ENCODE assay signal across 8 mouse cellular contexts in genomic region chr13:55022715-55023114, GRCm38 (mm10). TPM values are rescaled to one million over a fixed set of nuclear protein-coding genes. Genes with fewer than 3 reads are reported as not detected.
A peak's percentile ranks its signal among the peaks of the same experiment; 100 is the strongest.
DNase-seq lines count a peak whose midpoint lies in the region; ATAC-seq and TF ChIP-seq lines count a peak whose summit lies in the region.
"Had no signal": no experiment of that assay in that cellular context is flagged by ENCODE, and none has a peak within 500 bp of the region (broad histone marks: within the 10 kb centered on the region; RNA-seq: fewer than 3 reads in every experiment).

No protein-coding gene starts in this region.

- 55% methylated on average over 9 of the region's 9 CpGs for WGBS in lung, embryonic 16.5 days
- WGBS in bone marrow, adult 2 months: 6% methylated on average over 9 of the region's 9 CpGs
- 31% methylated on average over 9 of the region's 9 CpGs for WGBS in large intestine, adult 2 months

- H3K27ac ChIP-seq in lung, embryonic 16.5 days (ENCODE audit: low read length): no peak overlapping the region
- H3K27ac ChIP-seq in bone marrow, adult 2 months (ENCODE audit: control insufficient read depth, insufficient read depth, low read depth, low read length, poor library complexity): peak overlapping the region; percentile 68
- H3K27ac ChIP-seq: liver, embryonic 14.5 days had no signal

- H3K9ac ChIP-seq in lung, embryonic 16.5 days (ENCODE audit: low read length): no peak overlapping the region
- H3K9ac ChIP-seq: liver, embryonic 14.5 days had no signal

- peaks cover under 1% of the 10 kb centered on the region; the same call in 1 of the 2 replicates for H3K36me3 ChIP-seq in lung, embryonic 16.5 days (ENCODE audit: control insufficient read depth, insufficient read depth, low read length)
- peaks cover 2% of the 10 kb centered on the region; the same call in 1 of the 2 replicates for H3K36me3 ChIP-seq in splenic B cell, adult 2 months (ENCODE audit: control insufficient read depth, insufficient read depth, low read length, poor library complexity, severe bottlenecking)

- no peak for ATAC-seq in lung, embryonic 16.5 days (ENCODE audit: low read depth)

- no peak for DNase-seq in lung, postnatal 25 days (ENCODE audit: low spot score)
- DNase-seq in large intestine, adult 2 months (ENCODE audit: low read depth, low spot score): peak; percentile 6
- peak; percentile 60 for DNase-seq in splenic B cell, adult 2 months (ENCODE audit: low read depth, low spot score)
- DNase-seq in ovary, postnatal 36 days (ENCODE audit: low spot score): no peak
- no peak for DNase-seq in thymus, postnatal 36 days

- 0 out of 2 replicates have a peak overlapping the region, but pooled peaks have one; percentile 11 for H3K4me2 ChIP-seq in lung, embryonic 16.5 days (ENCODE audit: low read depth, low read length)

- TF ChIP-seq CTCF in bone marrow, adult 2 months (IDR thresholded peaks at IDR 0.05; ENCODE audit: control insufficient read depth, insufficient read depth, low read length): no peak; the same call in 1 of the 2 replicates

- no peaks in the 10 kb centered on the region for H3K27me3 ChIP-seq in lung, embryonic 16.5 days (ENCODE audit: control insufficient read depth, insufficient read depth, low read depth, low read length)
- H3K27me3 ChIP-seq in splenic B cell, adult 2 months (ENCODE audit: control insufficient read depth, insufficient read depth, low read length, poor library complexity, severe bottlenecking): no peaks in the 10 kb centered on the region

- H3K9me3 ChIP-seq in lung, embryonic 16.5 days (ENCODE audit: control insufficient read depth, low read length): no peaks in the 10 kb centered on the region

- 0 out of 2 replicates have a peak overlapping the region, but pooled peaks have one; percentile 2 for H3K4me3 ChIP-seq in lung, embryonic 16.5 days (ENCODE audit: low read length)
- H3K4me3 ChIP-seq in bone marrow, adult 2 months (replicated peaks; ENCODE audit: control insufficient read depth, low read depth, low read length): peak overlapping the region; percentile 49

- H3K4me1 ChIP-seq in lung, embryonic 16.5 days (replicated peaks; ENCODE audit: control insufficient read depth, insufficient read depth, low read length): no peaks in the 10 kb centered on the region
- H3K4me1 ChIP-seq in bone marrow, adult 2 months (ENCODE audit: control insufficient read depth, insufficient read depth, low read length): peaks cover 8% of the 10 kb centered on the region

- TF ChIP-seq POLR2A in bone marrow, adult 2 months (IDR thresholded peaks at IDR 0.05; ENCODE audit: borderline replicate concordance, control insufficient read depth, low read depth, low read length): no peak

RNA-seq across cellular contexts. Expression of gene Hk3, which starts 1.5 kb away (rescaled TPM):
- polyA plus RNA-seq in lung, embryonic 16.5 days (2015; fragmentation: Nextera tagmentation; extraction: Ambion mirVana): 0.95 and 1.3 TPM in 2 replicates
- 34.6 and 96.1 TPM in 2 replicates for polyA plus RNA-seq in bone marrow, adult 2 months (2011; ENCODE audit: insufficient read depth, insufficient read length, low replicate concordance, missing spikeins)
- 1.8 and 2.6 TPM in 2 replicates for polyA plus RNA-seq in large intestine, adult 2 months (2012; rRNA removed)

Comparison
In these comparisons a context has a peak if more than half of its experiments do, and no peak if none do; other contexts are left out.
1. DNase-seq: peak in large intestine, adult 2 months (single experiment) and splenic B cell, adult 2 months (single experiment); none in lung, postnatal 25 days (single experiment), ovary, postnatal 36 days (single experiment) and thymus, postnatal 36 days (0 of 2).